Mouse (Mus musculus): ENCODE measurements around the gene Rer1. TPM values are rescaled to one million over a fixed set of nuclear protein-coding genes. Genes with fewer than 3 reads are reported as not detected.
A peak's percentile ranks its signal among the peaks of the same experiment; 100 is the strongest.

Gene Rer1
- total and polyA plus RNA-seq, 2 experiments from 2014 or later: 116 to 126 TPM

- Histone ChIP-seq H3K4me3 (ENCODE audit: low read depth, low read length) (no peak overlapping the region), H3K36me3 (replicated peaks; ENCODE audit: control insufficient read depth, insufficient read depth, low read length) (no peaks in the 10 kb centered on the region), H3K27me3 (ENCODE audit: control insufficient read depth, insufficient read depth, low read length) (peaks cover 14% of the 10 kb centered on the region), H3K27ac (ENCODE audit: low read depth) (no peak overlapping the region), H3K4me1 (ENCODE audit: control insufficient read depth, insufficient read depth) (no peaks in the 10 kb centered on the region), H3K9ac (replicated peaks; ENCODE audit: low read depth, low read length) (no peak overlapping the region), H3K9me3 (replicated peaks; ENCODE audit: control insufficient read depth, low read length) (no peaks in the 10 kb centered on the region), H3K4me2 (ENCODE audit: low read depth, low read length) (no peak overlapping the region)
- WGBS: 68% methylated on average over 7 of the region's 7 CpGs
- ATAC-seq (ENCODE audit: insufficient read depth, low read depth) (no peak), DNase-seq (ENCODE audit: low spot score) (no peak)
- TF ChIP-seq CTCF (IDR thresholded peaks at IDR 0.05; ENCODE audit: low read depth): no peak
- no peak for TF ChIP-seq EP300 (IDR thresholded peaks at IDR 0.05; ENCODE audit: low read depth)
These were observed 36.1 kb downstream of the Rer1 start for GRCm38 (mm10) chr4:155050116-155050515.

- Histone ChIP-seq H3K4me1 (ENCODE audit: control insufficient read depth, insufficient read depth) (no peaks in the 10 kb centered on the region), H3K9ac (replicated peaks; ENCODE audit: low read depth, low read length) (no peak overlapping the region), H3K27ac (ENCODE audit: low read depth) (no peak overlapping the region), H3K4me2 (ENCODE audit: low read depth, low read length) (no peak overlapping the region), H3K4me3 (ENCODE audit: low read depth, low read length) (no peak overlapping the region), H3K36me3 (replicated peaks; ENCODE audit: control insufficient read depth, insufficient read depth, low read length) (no peaks in the 10 kb centered on the region), H3K27me3 (ENCODE audit: control insufficient read depth, insufficient read depth, low read length) (peaks cover 49% of the 10 kb centered on the region), H3K9me3 (replicated peaks; ENCODE audit: control insufficient read depth, low read length) (no peaks in the 10 kb centered on the region)
- TF ChIP-seq EP300 (IDR thresholded peaks at IDR 0.05; ENCODE audit: low read depth): no peak
- no peak for TF ChIP-seq CTCF (IDR thresholded peaks at IDR 0.05; ENCODE audit: low read depth)
- no peak for DNase-seq (ENCODE audit: low spot score)
- ATAC-seq (ENCODE audit: insufficient read depth, low read depth): no peak
- 62% methylated on average over 14 of the region's 14 CpGs for WGBS
These were observed 39.5 kb downstream of the Rer1 start for GRCm38 (mm10) chr4:155046636-155047035.

GRCm38 (mm10) chr4:155043289-155043625 lies 42.9 kb downstream of the Rer1 start:
- Histone ChIP-seq H3K4me1 (ENCODE audit: control insufficient read depth, insufficient read depth) (no peaks in the 10 kb centered on the region), H3K9ac (replicated peaks; ENCODE audit: low read depth, low read length) (no peak overlapping the region), H3K4me2 (ENCODE audit: low read depth, low read length) (no peak overlapping the region), H3K36me3 (replicated peaks; ENCODE audit: control insufficient read depth, insufficient read depth, low read length) (no peaks in the 10 kb centered on the region), H3K4me3 (ENCODE audit: low read depth, low read length) (0 out of 2 replicates have a peak overlapping the region, but pooled peaks have one; percentile 15), H3K27ac (ENCODE audit: low read depth) (no peak overlapping the region), H3K9me3 (replicated peaks; ENCODE audit: control insufficient read depth, low read length) (no peaks in the 10 kb centered on the region), H3K27me3 (ENCODE audit: control insufficient read depth, insufficient read depth, low read length) (peaks cover 62% of the 10 kb centered on the region)
- ATAC-seq (ENCODE audit: insufficient read depth, low read depth): no peak
- WGBS: 4% methylated on average over 16 of the region's 25 CpGs
- no peak for DNase-seq (ENCODE audit: low spot score)
- no peak for TF ChIP-seq EP300 (IDR thresholded peaks at IDR 0.05; ENCODE audit: low read depth)
- TF ChIP-seq CTCF (IDR thresholded peaks at IDR 0.05; ENCODE audit: low read depth): no peak

- no peak for TF ChIP-seq CTCF (IDR thresholded peaks at IDR 0.05; ENCODE audit: low read depth)
- TF ChIP-seq EP300 (IDR thresholded peaks at IDR 0.05; ENCODE audit: low read depth): no peak
- peak overlapping the region; percentile 15; the same call in 1 of the 2 replicates for H3K4me3 ChIP-seq (ENCODE audit: low read depth, low read length)
- no peaks in the 10 kb centered on the region for H3K9me3 ChIP-seq (replicated peaks; ENCODE audit: control insufficient read depth, low read length)
- H3K27ac ChIP-seq (ENCODE audit: low read depth): no peak overlapping the region
- no peaks in the 10 kb centered on the region for H3K36me3 ChIP-seq (replicated peaks; ENCODE audit: control insufficient read depth, insufficient read depth, low read length)
- H3K9ac ChIP-seq (replicated peaks; ENCODE audit: low read depth, low read length): no peak overlapping the region
- H3K4me2 ChIP-seq (ENCODE audit: low read depth, low read length): no peak overlapping the region
- peaks cover 62% of the 10 kb centered on the region for H3K27me3 ChIP-seq (ENCODE audit: control insufficient read depth, insufficient read depth, low read length)
- no peaks in the 10 kb centered on the region for H3K4me1 ChIP-seq (ENCODE audit: control insufficient read depth, insufficient read depth)
- no peak for ATAC-seq (ENCODE audit: insufficient read depth, low read depth)
- DNase-seq (ENCODE audit: low spot score): no peak
- 1% methylated on average over 60 of the region's 65 CpGs for WGBS
These were observed 43.4 kb downstream of the Rer1 start for GRCm38 (mm10) chr4:155042606-155043288.

GRCm38 (mm10) chr4:155040696-155041095 lies 45.5 kb downstream of the Rer1 start:
- TF ChIP-seq CTCF (IDR thresholded peaks at IDR 0.05; ENCODE audit: low read depth): no peak
- no peak for TF ChIP-seq EP300 (IDR thresholded peaks at IDR 0.05; ENCODE audit: low read depth)
- peaks cover 53% of the 10 kb centered on the region for H3K27me3 ChIP-seq (ENCODE audit: control insufficient read depth, insufficient read depth, low read length)
- no peak overlapping the region for H3K4me3 ChIP-seq (ENCODE audit: low read depth, low read length)
- no peak overlapping the region for H3K9ac ChIP-seq (replicated peaks; ENCODE audit: low read depth, low read length)
- no peaks in the 10 kb centered on the region for H3K36me3 ChIP-seq (replicated peaks; ENCODE audit: control insufficient read depth, insufficient read depth, low read length)
- no peaks in the 10 kb centered on the region for H3K9me3 ChIP-seq (replicated peaks; ENCODE audit: control insufficient read depth, low read length)
- ATAC-seq (ENCODE audit: insufficient read depth, low read depth): no peak
- H3K4me1 ChIP-seq (ENCODE audit: control insufficient read depth, insufficient read depth): no peaks in the 10 kb centered on the region
- no peak overlapping the region for H3K4me2 ChIP-seq (ENCODE audit: low read depth, low read length)
- WGBS: 63% methylated on average over 6 of the region's 6 CpGs
- no peak for DNase-seq (ENCODE audit: low spot score)
- H3K27ac ChIP-seq (ENCODE audit: low read depth): no peak overlapping the region

GRCm38 (mm10) chr4:155040197-155040596 lies 46.0 kb downstream of the Rer1 start:
- Histone ChIP-seq H3K27ac (ENCODE audit: low read depth) (no peak overlapping the region), H3K9me3 (replicated peaks; ENCODE audit: control insufficient read depth, low read length) (no peaks in the 10 kb centered on the region), H3K4me1 (ENCODE audit: control insufficient read depth, insufficient read depth) (no peaks in the 10 kb centered on the region), H3K4me3 (ENCODE audit: low read depth, low read length) (no peak overlapping the region), H3K27me3 (ENCODE audit: control insufficient read depth, insufficient read depth, low read length) (peaks cover 48% of the 10 kb centered on the region), H3K36me3 (replicated peaks; ENCODE audit: control insufficient read depth, insufficient read depth, low read length) (no peaks in the 10 kb centered on the region), H3K9ac (replicated peaks; ENCODE audit: low read depth, low read length) (no peak overlapping the region), H3K4me2 (ENCODE audit: low read depth, low read length) (no peak overlapping the region)
- ATAC-seq (ENCODE audit: insufficient read depth, low read depth): no peak
- TF ChIP-seq CTCF (IDR thresholded peaks at IDR 0.05; ENCODE audit: low read depth) (no peak), EP300 (IDR thresholded peaks at IDR 0.05; ENCODE audit: low read depth) (no peak)
- DNase-seq (ENCODE audit: low spot score): no peak
- 57% methylated on average over 9 of the region's 9 CpGs for WGBS

Data from heart, postnatal 0 days (tissue).